Mouse (Mus musculus): ENCODE results near the gene Camk2d. TPM values are rescaled to one million over a fixed set of nuclear protein-coding genes. Genes with fewer than 3 reads are reported as not detected.

Camk2d gene
- total and polyA plus RNA-seq, 3 experiments: 0.07 to 0.35 TPM; not detected in 1

GRCm38 (mm10) chr3:126627968-126628367 is 31.9 kb downstream of the Camk2d start:
- no peak overlapping the region for H3K4me3 ChIP-seq (ENCODE audit: control insufficient read depth in 1 of 2, insufficient read depth in 1 of 2, low read depth in 2 of 2, low read length in 2 of 2)
- H3K4me1 ChIP-seq (ENCODE audit: control insufficient read depth in 1 of 2, insufficient read depth in 2 of 2, low read length in 2 of 2): no peaks in the 10 kb centered on the region
- H3K36me3 ChIP-seq (ENCODE audit: control insufficient read depth in 1 of 2, insufficient read depth in 2 of 2, low read length in 2 of 2): no peaks in the 10 kb centered on the region
- no peak for DNase-seq (ENCODE audit: low read depth, low spot score)
- no peak overlapping the region for H3K9ac ChIP-seq (ENCODE audit: control insufficient read depth, low read depth, low read length, poor library complexity, severe bottlenecking)
- no peaks in the 10 kb centered on the region for H3K27me3 ChIP-seq (ENCODE audit: control insufficient read depth in 1 of 2, insufficient read depth in 2 of 2, low read length in 2 of 2)
- no peaks in the 10 kb centered on the region for H3K9me3 ChIP-seq (replicated peaks; ENCODE audit: insufficient read depth, low read length)
- H3K79me2 ChIP-seq (ENCODE audit: control insufficient read depth, insufficient read depth, low read length, poor library complexity): no peaks in the 10 kb centered on the region
- no peak for TF ChIP-seq E2F4 (IDR thresholded peaks at IDR 0.05; ENCODE audit: borderline replicate concordance, low read depth, low read length)
- no peak for TF ChIP-seq MAFK (IDR thresholded peaks at IDR 0.05; ENCODE audit: borderline replicate concordance, low read depth, low read length)
- no peak for TF ChIP-seq ZC3H11A (IDR thresholded peaks at IDR 0.05; ENCODE audit: low read depth, low read length)
- no peak for TF ChIP-seq BHLHE40 (IDR thresholded peaks at IDR 0.05; ENCODE audit: borderline replicate concordance, low read depth, low read length)
- no peak for TF ChIP-seq UBTF (IDR thresholded peaks at IDR 0.05; ENCODE audit: borderline replicate concordance, insufficient read depth, low read depth, low read length)
- TF ChIP-seq POLR2AphosphoS5 (IDR thresholded peaks at IDR 0.05; ENCODE audit: borderline replicate concordance, low read depth, low read length): no peak
- TF ChIP-seq SMC3 (IDR thresholded peaks at IDR 0.05; ENCODE audit: low read depth, low read length): no peak
- TF ChIP-seq USF2 (IDR thresholded peaks at IDR 0.05; ENCODE audit: borderline replicate concordance in 1 of 2, insufficient read depth in 1 of 2, low read depth in 1 of 2, low read length in 2 of 2): no peak
- no peak for TF ChIP-seq NRF1 (IDR thresholded peaks at IDR 0.05; ENCODE audit: insufficient read depth, low read depth, low read length, poor library complexity, severe bottlenecking)
- TF ChIP-seq MYC (IDR thresholded peaks at IDR 0.05; ENCODE audit: low read depth, low read length): no peak
- TF ChIP-seq JUND (IDR thresholded peaks at IDR 0.05; ENCODE audit: low read depth, low read length): no peak
- TF ChIP-seq RCOR1 (IDR thresholded peaks at IDR 0.05; ENCODE audit: low read depth, low read length): no peak
- TF ChIP-seq ZKSCAN1 (IDR thresholded peaks at IDR 0.05; ENCODE audit: low read depth, low read length): no peak
- TF ChIP-seq RAD21 (IDR thresholded peaks at IDR 0.05; ENCODE audit: low read depth, low read length): no peak
- H3K27ac ChIP-seq (ENCODE audit: control insufficient read depth, low read depth, low read length): no peak overlapping the region

GRCm38 (mm10) chr3:126628380-126628779 is 32.3 kb downstream of the Camk2d start:
- TF ChIP-seq TAL1 (IDR thresholded peaks at IDR 0.05; ENCODE audit: low read length) (no peak), ZNF384 (IDR thresholded peaks at IDR 0.05; ENCODE audit: low read depth, low read length) (no peak)
- no peak overlapping the region for H3K9ac ChIP-seq (ENCODE audit: control insufficient read depth, low read depth, low read length, poor library complexity, severe bottlenecking)
- H3K27ac ChIP-seq (ENCODE audit: control insufficient read depth, low read depth, low read length): no peak overlapping the region
- H3K27me3 ChIP-seq (ENCODE audit: control insufficient read depth in 1 of 2, insufficient read depth in 2 of 2, low read length in 2 of 2): no peaks in the 10 kb centered on the region
- no peak for DNase-seq (ENCODE audit: low read depth, low spot score)
- H3K79me2 ChIP-seq (ENCODE audit: control insufficient read depth, insufficient read depth, low read length, poor library complexity): no peaks in the 10 kb centered on the region
- no peaks in the 10 kb centered on the region for H3K4me1 ChIP-seq (ENCODE audit: control insufficient read depth in 1 of 2, insufficient read depth in 2 of 2, low read length in 2 of 2)
- no peak overlapping the region for H3K4me3 ChIP-seq (ENCODE audit: control insufficient read depth in 1 of 2, insufficient read depth in 1 of 2, low read depth in 2 of 2, low read length in 2 of 2)
- H3K36me3 ChIP-seq (ENCODE audit: control insufficient read depth in 1 of 2, insufficient read depth in 2 of 2, low read length in 2 of 2): no peaks in the 10 kb centered on the region
- H3K9me3 ChIP-seq (replicated peaks; ENCODE audit: insufficient read depth, low read length): no peaks in the 10 kb centered on the region

Measured in MEL (cell line).